Mouse (Mus musculus) liver, embryonic 14.5 days (tissue): ENCODE data around the gene Fanci. TPM values are rescaled to one million over a fixed set of nuclear protein-coding genes. Genes with fewer than 3 reads are reported as not detected.
A peak's percentile ranks its signal among the peaks of the same experiment; 100 is the strongest.

Experiments used
- ATAC-seq: fragments of 200-750 bp; cut with Nextera tagmentation; 2 replicates; pipeline ENCODE4 v1.8.0; 2017; ENCODE audit warnings: moderate number of reproducible peaks, mild to moderate bottlenecking, moderate library complexity; ENCODE audit not compliant: insufficient read depth
- DNase-seq, 3 experiments: peaks; one replicate each; pipeline ENCODE4 v3.0.0-alpha.2; 2012 to 2013; ENCODE audit warnings: low read depth in 3 of 3, low spot score in 3 of 3
- H3K27ac ChIP-seq: fragments of 300-500 bp; sonication (generic); 2 replicates; pipeline ENCODE4 v1.5.1; 2014; ENCODE audit warnings: moderate library complexity, mild to moderate bottlenecking, control low read depth, inconsistent platforms
- H3K27me3 ChIP-seq: fragments of 300-500 bp; sonication (generic); 2 replicates; pipeline ENCODE4 v1.6.1; 2014; ENCODE audit warnings: mild to moderate bottlenecking, low read length, moderate library complexity; ENCODE audit not compliant: control insufficient read depth, insufficient read depth
- H3K36me3 ChIP-seq: fragments of 300-500 bp; sonication (generic); replicated peaks from 2 replicates; pipeline ENCODE4 v1.6.1; 2014; ENCODE audit warnings: low read depth; ENCODE audit not compliant: control insufficient read depth, insufficient read depth
- H3K4me1 ChIP-seq, 2 experiments: fragments of 200-500 bp in 1 of 2; fragments of 300-500 bp in 1 of 2; sonication (generic) in 1 of 2; replicated peaks; 2 replicates each; pipeline ENCODE4 v1.6.1; 2012 to 2014; ENCODE audit warnings: antibody characterized with exemption in 1 of 2, inconsistent platforms in 1 of 2, low read length in 1 of 2; ENCODE audit not compliant: control insufficient read depth in 2 of 2, insufficient read depth in 2 of 2
- H3K4me2 ChIP-seq: fragments of 300-500 bp; sonication (generic); 2 replicates; pipeline ENCODE4 v1.6.1; 2014; ENCODE audit warnings: low read depth, mild to moderate bottlenecking, control low read depth, moderate library complexity
- H3K4me3 ChIP-seq, 2 experiments: fragments of 200-500 bp in 1 of 2; fragments of 300-500 bp in 1 of 2; sonication (generic) in 1 of 2; 2 replicates each; pipeline ENCODE4 v1.5.1; 2012 to 2014; ENCODE audit warnings: low read depth in 2 of 2, low read length in 2 of 2, mild to moderate bottlenecking in 2 of 2, control low read depth in 1 of 2, inconsistent platforms in 1 of 2, moderate library complexity in 1 of 2; ENCODE audit not compliant: insufficient read depth in 1 of 2
- H3K9ac ChIP-seq: fragments of 300-500 bp; sonication (generic); replicated peaks from 2 replicates; pipeline ENCODE4 v1.6.1; 2014; ENCODE audit warnings: mild to moderate bottlenecking, control low read depth, moderate library complexity
- H3K9me3 ChIP-seq: fragments of 300-500 bp; sonication (generic); 2 replicates; pipeline ENCODE4 v1.6.1; 2016; ENCODE audit warnings: low read length, mixed read lengths; ENCODE audit not compliant: control insufficient read depth
- CTCF ChIP-seq: IDR thresholded peaks from 2 replicates; pipeline ENCODE4 v1.5.1; 2016; ENCODE audit warnings: antibody characterized with exemption, low read depth, control low read depth
- EP300 ChIP-seq: IDR thresholded peaks from 2 replicates; pipeline ENCODE4 v1.6.1; 2016; ENCODE audit warnings: antibody characterized with exemption, low read depth
- WGBS: fragments of 180-500 bp; shearing (Covaris S2); extraction: QIAGEN DNeasy Blood & Tissue Kit; methylation state at CpG from one replicate; pipeline ENCODE4 v1.1.7; 2014; ENCODE audit not compliant: insufficient replicate concordance; 5-methylcytosine and 5-hydroxymethylcytosine counted together
- polyA plus RNA-seq, 2 experiments: library from polyadenylated mRNA; depleted of rRNA in 1 of 2; stranded (reverse) in 1 of 2; unstranded in 1 of 2; fragments of >200 nt; fragmentation: Nextera tagmentation in 1 of 2; extraction: Ambion mirVana in 1 of 2; gene quantifications; 2 replicates each; pipeline versions ENCODE4 v1.2.1 to v1.2.3; 2012 to 2014

Fanci gene
- polyA plus RNA-seq, 2 experiments: 6.7 to 10.0 TPM

DNA sequence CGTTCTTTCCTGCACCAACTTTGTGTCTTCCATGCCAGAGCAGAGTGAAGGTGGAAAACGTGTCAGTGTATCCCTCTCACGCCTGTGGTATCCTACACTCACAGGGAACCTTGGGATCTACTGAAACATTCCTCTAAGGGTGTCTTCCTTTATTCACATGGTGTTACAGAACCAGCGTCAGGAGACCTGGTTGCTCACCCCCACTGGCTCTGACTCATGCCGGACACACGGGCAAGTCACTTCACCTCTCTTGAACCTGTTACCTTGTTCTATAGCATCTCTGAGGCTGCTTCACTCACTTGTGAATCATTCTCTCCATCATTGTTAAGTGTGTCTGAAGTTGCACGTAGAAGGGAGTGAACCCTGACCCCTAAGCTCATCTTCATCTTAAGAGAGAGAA is 28.9 kb upstream of the Fanci start:
- peaks cover 12 to 24% of the 10 kb centered on the region in 2 experiments for H3K4me1 ChIP-seq
- H3K27ac ChIP-seq: no peak overlapping the region
- H3K9ac ChIP-seq: no peak overlapping the region
- no peak overlapping the region for H3K4me2 ChIP-seq
- no peak overlapping the region for H3K4me3 ChIP-seq
- H3K36me3 ChIP-seq: peaks cover 18% of the 10 kb centered on the region
- WGBS: 59% methylated on average over 7 of the region's 7 CpGs
- no peaks in the 10 kb centered on the region for H3K27me3 ChIP-seq
- DNase-seq (no peak), ATAC-seq (no peak)
- TF ChIP-seq CTCF: no peak
- TF ChIP-seq EP300: no peak
- no peaks in the 10 kb centered on the region for H3K9me3 ChIP-seq

DNA sequence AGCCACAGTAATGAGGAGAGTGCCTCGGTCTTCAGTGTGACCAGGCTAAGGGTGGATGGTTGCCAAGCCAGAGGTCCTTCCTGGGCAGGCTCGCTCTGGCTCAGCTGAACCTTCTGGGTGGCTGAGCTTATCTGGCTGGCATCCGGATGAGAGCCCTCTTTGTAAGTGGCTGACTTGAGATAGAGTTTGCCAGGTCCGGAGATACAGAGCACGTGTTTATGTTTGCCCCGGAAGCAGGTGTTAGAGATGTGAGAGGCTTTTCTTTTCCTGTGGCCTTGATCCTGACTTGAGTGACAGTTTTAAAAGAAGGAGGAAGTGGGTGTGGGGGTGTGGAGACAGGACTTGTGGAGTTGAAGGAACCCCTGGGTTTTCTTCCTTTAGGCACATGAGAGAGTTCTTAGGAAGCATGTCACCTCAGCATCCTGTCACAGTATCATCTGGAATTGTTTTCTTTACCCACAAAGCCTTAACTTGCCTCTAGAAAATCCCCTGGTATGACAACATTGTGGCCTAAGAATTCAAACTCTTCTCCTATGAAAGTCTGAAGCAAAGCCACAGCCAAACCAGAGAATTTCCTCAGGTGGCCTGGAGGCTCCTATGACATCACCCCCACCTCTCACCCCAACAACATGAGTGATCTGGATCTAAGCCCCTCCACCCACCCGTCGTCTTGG is 28.2 kb upstream of the Fanci start:
- no peaks in the 10 kb centered on the region for H3K9me3 ChIP-seq
- no peak overlapping the region for H3K9ac ChIP-seq
- peaks cover 17% of the 10 kb centered on the region for H3K36me3 ChIP-seq
- TF ChIP-seq EP300: no peak; the same call in 1 of the 2 replicates
- TF ChIP-seq CTCF: no peak
- no peak for DNase-seq
- 14% methylated on average over 8 of the region's 8 CpGs for WGBS
- peaks cover 7 to 17% of the 10 kb centered on the region in 2 experiments for H3K4me1 ChIP-seq
- H3K27me3 ChIP-seq: no peaks in the 10 kb centered on the region
- H3K4me3 ChIP-seq: no peak overlapping the region
- no peak overlapping the region for H3K27ac ChIP-seq
- no peak for ATAC-seq
- no peak overlapping the region for H3K4me2 ChIP-seq

DNA sequence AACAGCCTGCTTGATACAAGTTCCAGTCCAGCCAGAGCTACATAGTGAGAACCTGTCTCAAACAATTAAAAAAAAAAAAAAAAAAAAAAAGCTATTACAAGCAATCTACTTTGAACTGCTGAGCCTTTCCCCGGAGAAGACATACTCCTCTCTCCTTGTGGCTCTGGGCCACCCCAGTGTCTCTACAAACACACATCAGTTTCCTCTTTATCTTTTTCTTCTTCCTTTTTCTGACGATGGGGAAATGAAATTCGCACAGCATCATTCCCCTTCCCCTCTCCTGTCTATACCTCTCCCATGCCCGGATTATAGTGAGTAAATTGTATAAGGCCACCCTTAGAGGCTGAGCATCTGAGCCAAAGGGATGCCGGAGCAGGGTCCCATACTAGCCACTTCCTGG is 23.1 kb upstream of the Fanci start:
- ATAC-seq (no peak), DNase-seq (no peak)
- TF ChIP-seq EP300: no peak
- no peak for TF ChIP-seq CTCF
- Histone ChIP-seq H3K27ac (no peak overlapping the region), H3K4me1 (no peaks in the 10 kb centered on the region; a peak in 1 of 4 replicates), H3K27me3 (no peaks in the 10 kb centered on the region), H3K4me2 (no peak overlapping the region), H3K4me3 (no peak overlapping the region), H3K9me3 (no peaks in the 10 kb centered on the region), H3K36me3 (peaks cover 2% of the 10 kb centered on the region; the same call in 1 of the 2 replicates), H3K9ac (no peak overlapping the region)
- 27% methylated on average over 5 of the region's 5 CpGs for WGBS

DNA sequence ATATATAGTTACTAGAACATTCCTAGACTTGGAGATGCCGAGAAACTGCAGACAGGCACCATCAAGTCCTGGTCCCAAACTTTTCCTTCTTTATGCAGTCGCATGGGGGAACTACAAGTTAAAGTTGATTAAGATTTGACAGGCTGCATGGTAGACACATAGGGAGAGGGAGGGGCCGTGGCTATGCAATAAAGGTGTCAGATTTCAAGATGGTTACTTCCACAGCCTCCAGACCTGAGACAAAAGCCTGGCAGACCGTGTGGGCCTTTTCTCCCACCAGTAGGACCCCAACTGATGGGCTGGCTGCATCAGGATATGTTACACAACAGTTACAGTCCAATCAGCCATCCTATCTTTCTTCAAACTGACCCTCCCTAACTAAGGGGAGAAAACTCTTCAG is 22.3 kb upstream of the Fanci start:
- Histone ChIP-seq H3K9ac (no peak overlapping the region), H3K36me3 (no peaks in the 10 kb centered on the region), H3K4me2 (no peak overlapping the region), H3K4me3 (no peak overlapping the region), H3K9me3 (no peaks in the 10 kb centered on the region), H3K27me3 (no peaks in the 10 kb centered on the region), H3K27ac (no peak overlapping the region), H3K4me1 (no peaks in the 10 kb centered on the region; a peak in 1 of 4 replicates)
- 36% methylated on average over 4 of the region's 4 CpGs for WGBS
- DNase-seq (no peak), ATAC-seq (no peak)
- TF ChIP-seq EP300 (no peak), CTCF (no peak)

DNA sequence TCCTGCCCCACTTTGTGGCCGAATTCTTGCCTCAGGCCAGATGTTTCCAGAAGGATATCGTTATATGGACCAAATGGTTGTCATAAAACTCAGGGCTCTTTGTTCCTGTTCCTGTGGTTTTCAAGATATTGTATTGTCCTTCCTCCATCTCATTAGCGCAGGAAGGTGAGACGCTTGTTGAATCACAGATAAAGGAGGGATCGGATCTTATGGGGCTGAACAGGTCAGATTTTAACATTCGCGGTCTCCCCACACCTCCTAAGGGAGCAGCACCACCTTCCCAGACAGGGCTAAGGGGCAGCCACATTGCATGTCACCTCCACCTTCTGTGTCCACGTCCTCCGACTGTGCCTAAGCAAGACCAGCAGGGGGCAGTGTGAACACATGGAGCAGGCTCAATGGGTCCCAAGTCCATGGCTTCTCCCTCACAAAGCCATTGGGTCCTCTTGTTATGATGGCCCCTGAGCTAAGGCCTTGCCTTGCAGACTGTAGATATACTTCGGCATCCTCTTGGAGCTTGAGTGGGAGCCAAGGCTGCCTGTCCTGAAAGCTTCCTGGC is 20.3 kb upstream of the Fanci start:
- peak; percentile 48 to 60 (median 51) for DNase-seq
- 11% methylated on average over 10 of the region's 10 CpGs for WGBS
- Histone ChIP-seq H3K9ac (no peak overlapping the region), H3K4me2 (no peak overlapping the region), H3K36me3 (no peaks in the 10 kb centered on the region), H3K27ac (no peak overlapping the region), H3K4me1 (peaks cover 0 to 3% of the 10 kb centered on the region in 2 experiments; a peak in 2 of 4 replicates), H3K27me3 (no peaks in the 10 kb centered on the region), H3K4me3 (no peak overlapping the region), H3K9me3 (no peaks in the 10 kb centered on the region)
- ATAC-seq: peak; percentile 65; the same call in 1 of the 2 replicates
- TF ChIP-seq EP300 (no peak), CTCF (peak; percentile 99)
